Mouse (Mus musculus): ENCODE data around the gene Tefm.
"Not testable (repeated sequence)": the region's sequence is repeated elsewhere in the genome, so short reads cannot be mapped to it uniquely, and the experiment has no call there.

Gene Tefm

GRCm38 (mm10) chr11:80155961-80156360 lies 14.0 kb upstream of the Tefm start:
- no peak for DNase-seq

- no peak for DNase-seq
Observed at GRCm38 (mm10) chr11:80155541-80155940, 13.6 kb upstream of the Tefm start.

GRCm38 (mm10) chr11:80154501-80154900 lies 12.5 kb upstream of the Tefm start:
- DNase-seq, result no peak

- DNase-seq, result peak; percentile 98
Observed at GRCm38 (mm10) chr11:80153857-80154495, 12.0 kb upstream of the Tefm start, which contains the start of gene Adap2. Gene Adap2 (plus strand): TSS chr11:80154105.

- no peak for DNase-seq
Observed at GRCm38 (mm10) chr11:80152376-80152775, 10.4 kb upstream of the Tefm start.

- DNase-seq, result no peak
Observed at GRCm38 (mm10) chr11:80151541-80151940, 9.6 kb upstream of the Tefm start.

- DNase-seq, result no peak
Observed at GRCm38 (mm10) chr11:80150566-80150965, 8.6 kb upstream of the Tefm start.

GRCm38 (mm10) chr11:80149412-80150023 lies 7.5 kb upstream of the Tefm start:
- DNase-seq, result no peak

GRCm38 (mm10) chr11:80148974-80149373 lies 7.0 kb upstream of the Tefm start:
- not testable (repeated sequence) for DNase-seq

GRCm38 (mm10) chr11:80148313-80148712 lies 6.3 kb upstream of the Tefm start:
- DNase-seq, result peak; percentile 59

- no peak for DNase-seq
Observed at GRCm38 (mm10) chr11:80147748-80148147, 5.8 kb upstream of the Tefm start.

- DNase-seq, result peak; percentile 79
Observed at GRCm38 (mm10) chr11:80145787-80146275, 3.9 kb upstream of the Tefm start.

- DNase-seq, result no peak
Observed at GRCm38 (mm10) chr11:80142872-80143271, 897 bp upstream of the Tefm start.

GRCm38 (mm10) chr11:80137773-80138172 lies 4.2 kb downstream of the Tefm start:
- DNase-seq, result no peak

GRCm38 (mm10) chr11:80136786-80137185 lies 5.2 kb downstream of the Tefm start:
- no peak for DNase-seq

GRCm38 (mm10) chr11:80135954-80136683 lies 5.9 kb downstream of the Tefm start:
- no peak for DNase-seq

- DNase-seq, result no peak
Observed at GRCm38 (mm10) chr11:80134744-80135143, 7.2 kb downstream of the Tefm start.

- no peak for DNase-seq
Observed at GRCm38 (mm10) chr11:80132050-80132449, 9.9 kb downstream of the Tefm start.

- peak; percentile 38 for DNase-seq
Observed at GRCm38 (mm10) chr11:80116411-80116810, 25.6 kb downstream of the Tefm start.

- no peak for DNase-seq
Observed at GRCm38 (mm10) chr11:80104407-80104806, 37.6 kb downstream of the Tefm start.

GRCm38 (mm10) chr11:80101298-80101697 lies 40.7 kb downstream of the Tefm start:
- no peak for DNase-seq

GRCm38 (mm10) chr11:80098444-80099056 lies 43.4 kb downstream of the Tefm start:
- no peak for DNase-seq

- no peak for DNase-seq
Observed at GRCm38 (mm10) chr11:80090555-80091164, 51.3 kb downstream of the Tefm start.

Measured in kidney, adult 9 months (tissue).